Mouse (Mus musculus) cerebellum, adult 2 months (tissue): Measurements from ENCODE around the gene Gbp5.

ENCODE experiments used
- CTCF ChIP-seq: fragments of 200-500 bp; IDR thresholded peaks from 2 replicates; pipeline ENCODE4 v1.5.1; 2011; ENCODE audit warnings: low read depth, mild to moderate bottlenecking, control low read depth, low read length, moderate library complexity, borderline replicate concordance; ENCODE audit not compliant: insufficient read depth
- POLR2A ChIP-seq: fragments of 200-500 bp; IDR thresholded peaks from 2 replicates; pipeline ENCODE4 v1.6.1; 2011; ENCODE audit warnings: low read length, control low read depth, borderline replicate concordance; ENCODE audit not compliant: insufficient read depth

DNA sequence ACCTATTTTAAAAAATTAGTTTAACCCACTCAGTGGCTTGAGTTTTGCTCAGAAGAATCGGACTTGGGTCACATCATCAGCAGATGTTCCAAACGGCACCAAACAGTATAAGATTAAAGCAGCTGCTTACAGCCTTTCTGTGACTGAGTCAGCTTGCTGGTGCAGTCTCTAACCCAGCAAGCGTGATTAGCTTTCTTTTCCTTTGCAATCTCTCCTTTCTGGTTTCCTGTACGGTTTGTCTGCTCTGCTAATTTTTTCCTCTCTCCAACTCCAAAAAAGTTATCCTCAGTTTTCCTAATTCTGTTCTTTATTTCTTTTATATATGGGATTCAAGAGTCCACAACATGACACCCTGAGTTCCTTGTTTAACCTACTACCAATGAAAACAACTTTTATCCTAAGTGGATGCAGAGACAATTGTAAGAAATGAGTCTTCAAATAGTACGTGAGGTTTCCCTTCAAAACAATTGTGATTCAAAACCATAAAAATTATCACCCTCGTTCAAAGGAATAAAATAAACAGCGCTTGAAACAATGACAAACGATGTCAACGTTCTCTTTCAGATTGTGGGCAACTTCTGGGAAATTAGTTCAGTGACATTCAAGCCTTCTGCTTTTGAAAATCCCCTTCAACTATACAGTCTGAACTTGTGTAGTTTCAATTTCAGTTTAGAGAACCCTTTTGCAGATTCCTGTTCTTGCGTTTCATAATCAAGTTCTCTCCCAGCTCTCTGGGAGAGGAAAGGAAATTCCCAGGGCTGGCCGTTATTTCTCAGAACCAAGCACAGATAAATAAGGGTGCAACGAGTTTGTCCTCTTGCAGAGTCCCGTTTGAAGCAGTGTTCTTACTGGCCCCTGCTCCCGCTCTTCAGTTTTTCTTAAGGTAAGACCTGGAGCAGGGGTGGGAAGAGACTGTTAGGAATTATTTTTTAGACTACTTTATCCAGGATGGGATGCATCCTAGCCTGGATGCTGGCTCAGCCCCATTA lies 2.6 kb downstream of the Gbp5 start:
- TF ChIP-seq POLR2A, result no peak
- no peak for TF ChIP-seq CTCF
